Comparison of ENCODE assay signal across 1 mouse cellular context in genomic region chr17:47504228-47504627, GRCm38 (mm10).
TF ChIP-seq lines count a peak whose summit lies in the region.

No protein-coding gene starts in this region.

TF ChIP-seq in MEL, 35 proteins besides CTCF, POLR2A, EP300 and RAD21 (continued from another document):
- 0 out of 2 replicates have a peak, but pooled peaks have one; percentile 3 for TF ChIP-seq NELFE (IDR thresholded peaks at IDR 0.05; ENCODE audit: low read depth, low read length)
- no peak for TF ChIP-seq MYC (IDR thresholded peaks at IDR 0.05; ENCODE audit: low read depth, low read length)
- TF ChIP-seq KAT2A (conservative IDR thresholded peaks at IDR 0.05; ENCODE audit: low read depth, low read length) = no peak
- TF ChIP-seq JUND (IDR thresholded peaks at IDR 0.05; ENCODE audit: low read depth, low read length) = no peak
- no peak for TF ChIP-seq NRF1 (IDR thresholded peaks at IDR 0.05; ENCODE audit: insufficient read depth, low read depth, low read length, poor library complexity, severe bottlenecking)
- no peak for TF ChIP-seq SIN3A (IDR thresholded peaks at IDR 0.05; ENCODE audit: low read length)
- TF ChIP-seq GABPA (IDR thresholded peaks at IDR 0.05; ENCODE audit: low read depth, low read length) = no peak
- TF ChIP-seq TBP (IDR thresholded peaks at IDR 0.05; ENCODE audit: low read depth, low read length) = peak; percentile 50; the same call in 1 of the 2 replicates
- no peak for TF ChIP-seq MAFK (IDR thresholded peaks at IDR 0.05; ENCODE audit: borderline replicate concordance, low read depth, low read length)
- no peak for TF ChIP-seq ZKSCAN1 (IDR thresholded peaks at IDR 0.05; ENCODE audit: low read depth, low read length)
- TF ChIP-seq ETS1 (IDR thresholded peaks at IDR 0.05; ENCODE audit: low read depth, low read length) = 0 out of 2 replicates have a peak, but pooled peaks have one; percentile 13
- no peak; the same call in 1 of the 2 replicates for TF ChIP-seq HCFC1 (IDR thresholded peaks at IDR 0.05; ENCODE audit: low read depth, low read length)
- no peak for TF ChIP-seq SMC3 (IDR thresholded peaks at IDR 0.05; ENCODE audit: low read depth, low read length)
- no peak for TF ChIP-seq MYB (IDR thresholded peaks at IDR 0.05; ENCODE audit: low read depth, low read length)
- no peak for TF ChIP-seq ZNF384 (IDR thresholded peaks at IDR 0.05; ENCODE audit: low read depth, low read length)
- no peak for TF ChIP-seq ZMIZ1 (IDR thresholded peaks at IDR 0.05; ENCODE audit: low read depth, low read length)
- TF ChIP-seq USF1 (IDR thresholded peaks at IDR 0.05; ENCODE audit: low read depth, low read length) = no peak
- TF ChIP-seq TAL1 (IDR thresholded peaks at IDR 0.05; ENCODE audit: low read length) = no peak
- TF ChIP-seq MAZ (IDR thresholded peaks at IDR 0.05; ENCODE audit: low read depth, low read length) = no peak
